Mouse (Mus musculus) adrenal gland, postnatal 10 days (tissue): ENCODE results near the gene Gm28048. TPM values are rescaled to one million over a fixed set of nuclear protein-coding genes. Genes with fewer than 3 reads are reported as not detected.
A peak's percentile ranks its signal among the peaks of the same experiment; 100 is the strongest.

Source experiments
- DNase-seq: peaks from one replicate; pipeline ENCODE4 v3.0.0; 2021; ENCODE audit warnings: mixed read lengths
- total RNA-seq, 2 experiments: library from RNA; stranded (reverse); gene quantifications; 2 replicates each; pipeline ENCODE4 v1.2.3; 2021

The Gm28048 gene
- total RNA-seq, 2 experiments from 2014 or later = 27.1 to 33.0 TPM

DNA sequence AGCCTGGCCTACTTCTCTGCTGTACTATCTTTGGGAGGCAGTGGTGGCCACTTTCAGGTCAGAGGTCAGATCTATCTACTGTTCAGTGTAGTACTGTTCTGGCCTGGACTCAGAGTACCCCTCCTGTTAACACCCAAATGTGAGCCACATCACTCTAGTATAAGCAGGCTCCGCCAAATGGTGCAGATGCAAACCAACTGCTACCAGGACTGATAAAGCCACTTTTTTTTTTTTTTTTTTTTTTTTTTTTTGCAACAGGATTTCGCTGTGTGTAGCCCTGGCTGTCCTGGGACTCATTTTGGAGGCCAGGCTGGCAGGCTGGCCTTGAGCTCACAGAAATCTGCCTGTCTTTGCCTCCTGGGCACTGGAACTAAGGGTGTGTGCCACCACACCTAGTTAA lies 42.9 kb downstream of the Gm28048 start:
- no peak for DNase-seq

DNA sequence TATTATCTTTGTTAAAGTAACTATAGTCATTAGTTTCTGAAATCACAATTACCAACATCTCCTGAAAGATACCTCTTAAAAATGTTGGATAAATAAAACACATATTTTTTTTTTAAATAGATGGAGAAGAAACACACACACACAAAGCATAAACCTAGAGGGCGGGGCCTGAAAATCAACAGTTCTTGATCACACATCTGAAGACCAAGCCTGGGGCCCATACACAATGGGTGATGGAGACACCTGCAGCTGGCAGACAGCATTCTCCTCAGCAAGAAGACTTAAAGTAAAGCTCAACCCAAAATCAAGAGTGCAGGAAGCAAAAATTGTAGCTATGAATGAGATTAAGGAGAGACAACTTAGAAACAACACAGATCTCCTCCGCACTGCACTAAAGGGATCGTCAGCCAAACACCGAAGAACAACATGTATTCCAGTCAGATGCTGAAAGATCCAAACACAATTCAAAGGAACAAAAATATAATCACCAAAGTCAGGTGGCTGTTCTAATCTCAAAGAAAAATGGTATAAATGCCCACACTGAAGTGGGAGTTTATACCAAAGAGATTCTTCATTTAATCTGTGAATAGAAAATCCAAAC lies 44.1 kb downstream of the Gm28048 start:
- DNase-seq = no peak

DNA sequence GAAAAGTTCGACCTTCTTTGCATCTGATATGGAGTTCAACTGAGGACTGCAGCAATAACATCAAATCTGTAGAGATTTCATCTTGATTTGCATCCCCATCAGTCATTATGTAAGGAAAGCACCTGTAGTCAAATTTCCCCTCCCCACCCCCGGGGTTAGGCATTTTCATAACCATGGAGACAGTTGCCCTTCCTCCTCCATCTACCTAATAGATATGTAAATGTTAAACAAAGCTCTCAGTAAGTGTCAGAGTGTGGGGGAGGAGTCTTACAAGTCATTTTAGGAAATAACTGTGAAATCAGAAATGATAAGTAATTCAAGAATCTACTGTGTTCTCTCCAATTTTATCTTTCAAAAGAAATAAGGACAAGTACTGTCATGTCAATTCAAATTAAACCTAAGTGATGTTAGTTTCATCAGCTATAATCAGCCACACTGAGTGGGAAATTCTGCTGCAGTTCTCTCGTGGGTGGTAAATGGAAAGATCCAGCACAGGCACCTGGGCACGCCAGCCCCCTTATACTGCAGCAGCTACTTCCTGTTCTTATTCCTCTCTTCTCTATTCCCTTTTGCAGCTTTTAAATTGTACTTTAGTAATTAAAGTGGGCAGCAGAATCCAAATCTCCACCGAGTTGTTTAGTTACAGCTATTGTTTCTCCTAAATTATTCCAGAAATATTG lies 45.3 kb downstream of the Gm28048 start:
- no peak for DNase-seq

DNA sequence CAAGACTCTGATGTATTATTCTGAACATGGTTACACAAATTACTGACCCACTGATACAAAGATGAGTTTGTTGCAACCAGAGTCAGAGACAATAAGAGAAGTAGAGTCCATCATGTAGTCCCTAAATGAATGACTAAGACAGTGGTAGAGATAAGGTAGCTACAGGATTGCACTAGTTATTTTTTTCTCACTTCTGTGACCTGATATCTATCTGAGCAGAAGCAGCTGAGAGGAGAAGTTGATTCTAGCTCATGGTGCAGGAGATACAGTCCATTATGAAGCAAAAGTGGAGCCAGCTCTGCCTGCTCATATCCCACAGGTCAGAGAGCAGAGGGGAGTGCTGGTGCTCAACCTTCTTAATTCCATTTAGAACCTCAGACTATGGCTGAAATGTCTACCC lies 49.7 kb downstream of the Gm28048 start:
- no peak for DNase-seq

DNA sequence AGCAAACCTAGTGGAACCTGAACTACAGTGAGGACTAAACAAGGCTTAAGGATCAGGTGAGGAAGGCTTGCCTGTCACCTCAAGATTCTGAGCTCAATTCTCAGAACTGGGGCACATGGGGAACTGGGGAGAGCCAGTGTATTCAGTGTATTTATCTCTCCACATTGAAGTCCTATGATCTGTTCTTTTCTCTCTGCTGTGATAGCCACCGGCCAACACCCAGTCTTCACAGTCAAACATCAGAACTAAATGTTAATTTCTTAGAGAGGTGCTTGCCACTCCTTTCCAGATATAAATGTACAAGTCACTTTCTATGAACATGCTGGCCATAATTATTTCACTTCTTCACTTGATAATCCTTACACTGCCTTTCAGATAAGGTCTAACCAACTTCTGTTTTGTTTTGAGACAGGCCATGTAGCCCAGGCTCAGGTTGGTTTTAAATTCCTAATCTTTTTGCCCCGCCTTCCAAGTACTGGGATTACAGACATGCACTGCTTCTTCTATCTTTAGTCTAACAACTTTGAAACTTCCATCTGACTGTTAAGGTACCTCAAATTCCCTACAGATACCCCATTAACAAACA lies 50.5 kb downstream of the Gm28048 start:
- DNase-seq = no peak

DNA sequence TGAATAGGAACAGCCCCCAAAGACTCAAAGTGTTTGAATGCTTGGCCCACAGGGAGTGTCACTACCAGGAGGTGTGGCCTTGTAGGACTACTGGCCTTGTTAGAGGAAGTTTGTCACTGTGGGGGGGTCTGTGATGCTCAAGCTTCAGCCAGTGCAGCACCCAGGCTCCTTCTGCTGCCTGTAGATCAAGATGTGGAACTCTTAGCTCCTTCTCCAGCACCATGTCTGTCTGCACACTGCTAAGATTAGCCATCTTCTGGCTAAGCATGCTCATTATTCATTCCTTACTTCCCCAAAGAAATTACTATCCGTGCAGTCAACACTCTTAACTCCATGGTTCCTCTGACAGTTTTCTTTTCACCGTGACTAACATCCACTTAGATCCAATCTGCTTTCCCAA lies 51.8 kb downstream of the Gm28048 start:
- no peak for DNase-seq

DNA sequence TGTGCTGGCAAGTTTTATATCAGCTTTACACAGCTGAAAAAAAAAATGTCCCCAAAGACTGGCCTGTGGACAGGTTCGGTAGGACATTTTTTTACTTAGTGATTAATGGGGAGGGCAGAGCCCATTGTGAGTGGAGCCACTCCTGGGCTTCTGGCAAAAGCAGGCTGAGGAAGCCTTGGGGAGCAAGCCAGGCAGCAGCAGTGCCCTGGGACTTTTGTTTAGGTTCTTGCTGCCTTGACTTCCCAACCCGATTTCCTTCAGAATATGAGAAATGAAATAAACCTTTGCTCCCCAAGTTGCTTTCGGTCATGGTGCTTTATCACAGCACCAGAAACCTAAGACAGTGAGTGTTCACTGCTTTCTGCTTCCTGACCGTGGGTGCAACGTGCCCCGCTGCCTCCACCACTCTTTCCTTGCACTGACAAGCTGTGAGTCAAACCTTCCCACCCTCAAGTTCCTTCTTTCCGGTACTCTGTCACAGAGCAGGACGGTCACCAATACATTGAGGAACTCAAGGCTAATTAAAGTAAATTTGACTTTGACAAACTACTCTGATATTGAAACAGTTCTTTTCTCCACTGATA lies 53.2 kb downstream of the Gm28048 start:
- peak; percentile 56 for DNase-seq

DNA sequence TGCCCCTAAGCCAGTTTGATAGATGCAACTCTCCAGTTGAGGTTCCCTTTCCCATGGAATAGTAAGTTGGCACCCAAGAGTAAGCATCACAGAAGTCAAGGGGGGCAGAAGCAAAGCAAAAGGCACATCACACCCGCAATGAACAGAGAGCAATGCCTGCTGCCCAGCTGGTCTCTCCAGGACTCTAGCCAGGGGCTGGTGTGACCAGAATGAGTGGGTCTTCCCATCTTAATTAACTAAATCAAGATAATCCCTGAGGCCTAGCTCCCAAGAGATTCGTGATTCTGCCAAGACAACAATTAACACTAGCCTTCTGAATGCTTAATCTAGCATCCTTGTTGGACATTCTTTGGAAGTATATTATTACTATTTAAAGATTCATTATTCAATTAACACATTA lies 58.3 kb downstream of the Gm28048 start:
- no peak for DNase-seq

DNA sequence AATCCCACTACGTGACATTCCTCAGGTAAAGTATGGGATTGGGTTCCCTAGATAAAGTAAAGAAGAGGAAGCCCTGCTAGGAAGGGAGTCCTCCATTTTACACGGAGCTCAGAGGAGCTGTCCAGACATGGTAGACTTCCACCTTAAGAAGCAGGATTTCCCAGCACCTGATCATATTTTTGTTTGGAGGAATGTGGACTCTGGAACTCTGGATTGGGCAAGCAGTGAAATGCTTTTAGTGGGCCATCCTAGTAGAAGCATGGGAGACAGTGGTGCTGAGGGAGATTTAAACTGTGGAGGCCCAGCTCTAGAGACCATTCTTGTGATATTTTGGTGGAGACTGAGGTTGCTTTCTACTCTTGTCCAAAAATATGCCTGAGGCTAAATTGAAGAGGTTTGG lies 59.3 kb downstream of the Gm28048 start:
- DNase-seq = no peak

DNA sequence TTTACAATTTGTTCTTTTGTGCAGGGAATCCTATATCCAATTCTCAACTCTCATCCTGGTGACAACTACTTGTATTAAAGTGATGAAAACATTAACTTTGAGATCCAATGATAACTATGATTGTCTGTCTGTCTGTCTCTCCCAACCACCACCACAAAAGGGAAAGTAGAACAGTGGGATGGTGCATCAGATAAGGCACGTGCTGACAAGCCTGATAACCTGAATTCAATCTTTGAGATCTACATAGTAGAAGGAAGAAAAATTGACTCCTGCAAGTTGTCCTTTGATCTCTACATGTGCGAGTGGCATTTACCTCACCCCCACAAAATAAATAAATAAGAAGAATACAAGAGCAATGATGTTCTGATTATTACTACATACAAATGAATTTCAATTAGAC lies 62.6 kb downstream of the Gm28048 start:
- DNase-seq = no peak

DNA sequence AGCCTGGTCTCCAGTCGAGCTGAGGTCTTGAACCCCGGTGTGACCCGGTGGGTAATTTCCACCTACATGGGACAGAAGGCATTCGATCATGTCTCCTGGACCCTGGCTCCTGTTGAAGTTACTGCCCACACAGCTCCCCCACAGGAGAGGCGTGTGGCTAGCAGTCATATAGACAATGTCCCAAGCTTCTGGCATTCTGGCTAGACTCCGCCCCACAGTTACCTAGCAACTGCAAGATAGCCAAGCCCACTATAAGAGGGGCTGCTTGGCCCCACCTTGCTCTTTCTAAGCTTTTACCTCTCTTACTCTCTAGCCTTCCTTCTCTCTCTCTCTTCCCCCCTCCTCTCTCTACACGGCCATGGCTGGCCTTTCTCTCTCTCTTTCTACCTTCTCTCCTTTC lies 64.1 kb downstream of the Gm28048 start:
- no peak for DNase-seq

DNA sequence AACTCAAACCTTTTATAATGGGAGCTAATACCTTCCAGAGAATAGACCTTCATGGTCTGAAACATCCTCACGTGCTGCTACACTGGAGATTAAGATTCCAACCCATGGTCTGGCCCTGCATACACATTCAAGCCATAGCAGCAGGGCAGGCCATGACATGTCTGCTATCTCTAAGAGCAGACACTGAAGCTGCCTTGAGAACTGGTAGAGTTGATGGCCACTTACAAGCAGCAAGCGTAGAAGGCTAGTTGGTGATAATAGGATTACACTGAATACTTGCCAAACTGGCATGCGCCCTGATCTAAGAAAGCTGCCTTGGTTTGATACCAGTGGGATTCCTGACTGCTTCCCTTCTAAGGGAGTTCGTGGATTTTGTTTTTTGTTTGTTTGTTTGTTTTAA lies 68.1 kb downstream of the Gm28048 start:
- no peak for DNase-seq

DNA sequence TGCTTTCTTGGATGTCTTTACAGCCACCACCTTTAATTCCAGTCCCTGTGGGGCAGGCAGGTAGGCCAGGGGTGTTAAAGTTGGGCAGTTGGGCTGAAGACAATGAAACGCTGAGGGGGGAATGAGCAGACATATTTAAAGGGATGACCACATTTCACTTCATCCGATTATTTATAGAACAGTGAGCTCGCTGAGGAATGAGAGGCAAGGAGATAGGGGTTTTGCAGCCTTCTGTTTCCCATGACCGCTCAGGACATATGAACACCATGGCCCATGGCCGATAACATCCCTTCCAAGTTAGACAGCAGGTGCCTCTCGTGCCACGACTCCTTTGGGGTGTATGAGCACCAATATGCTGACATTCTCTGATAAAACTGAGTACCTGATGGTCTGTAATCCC lies 70.1 kb downstream of the Gm28048 start:
- no peak for DNase-seq

DNA sequence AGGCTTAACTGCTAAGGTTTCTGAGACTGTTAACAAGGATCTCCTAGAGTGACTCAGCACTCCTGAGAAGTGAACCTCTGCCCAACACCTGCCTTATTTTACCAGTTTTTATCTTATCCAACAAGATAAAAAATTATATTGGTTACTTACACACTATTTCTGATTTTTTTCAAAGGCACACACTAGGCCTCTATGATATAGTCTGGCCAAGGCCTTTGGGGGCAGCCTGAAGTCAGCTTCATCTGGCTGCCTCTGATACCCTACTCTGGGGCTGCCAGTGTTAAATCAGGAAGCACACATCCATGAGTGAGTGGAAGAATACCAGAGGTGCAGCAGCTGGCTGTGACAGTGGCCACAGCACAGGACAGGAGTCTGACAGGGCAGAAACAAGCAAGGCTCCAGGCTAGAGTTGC lies 75.4 kb downstream of the Gm28048 start:
- DNase-seq = no peak

DNA sequence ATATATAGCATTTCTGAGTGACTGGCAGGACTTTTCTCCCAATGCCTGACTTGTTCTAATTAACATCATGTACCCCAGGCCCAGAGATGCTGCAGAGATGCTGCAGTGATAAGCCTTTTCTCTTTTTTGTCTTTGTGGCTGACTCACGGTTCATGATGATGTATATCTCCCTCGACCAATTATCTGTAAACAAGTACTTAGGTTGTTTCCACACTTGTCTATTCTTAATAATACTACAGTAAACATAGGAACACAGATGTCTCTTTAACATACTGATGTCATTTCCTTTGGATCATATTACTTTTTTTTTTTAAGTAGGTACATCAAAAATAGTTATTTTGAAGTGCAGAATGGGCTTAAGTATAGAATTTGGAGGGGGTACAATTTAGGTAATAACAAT lies 79.0 kb downstream of the Gm28048 start:
- no peak for DNase-seq

DNA sequence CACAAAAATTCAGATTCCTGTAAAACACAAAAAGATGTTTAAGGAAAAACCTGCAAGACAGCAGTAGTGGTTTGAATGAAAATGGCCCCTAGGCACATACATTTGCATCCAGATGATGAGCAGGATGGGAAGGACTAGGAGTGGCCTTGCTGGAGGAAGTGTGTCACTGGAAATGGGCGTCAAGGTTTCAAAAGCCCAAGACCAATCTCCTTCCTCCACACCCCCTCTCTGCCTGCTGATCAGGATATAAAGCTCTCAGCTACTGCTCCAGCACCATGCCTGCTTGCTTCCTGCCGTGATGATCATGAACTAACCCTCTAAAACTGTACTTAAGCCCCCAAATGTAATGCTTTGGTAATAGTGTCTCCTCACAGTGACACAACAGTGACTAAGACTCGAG lies 81.8 kb downstream of the Gm28048 start:
- DNase-seq = no peak

DNA sequence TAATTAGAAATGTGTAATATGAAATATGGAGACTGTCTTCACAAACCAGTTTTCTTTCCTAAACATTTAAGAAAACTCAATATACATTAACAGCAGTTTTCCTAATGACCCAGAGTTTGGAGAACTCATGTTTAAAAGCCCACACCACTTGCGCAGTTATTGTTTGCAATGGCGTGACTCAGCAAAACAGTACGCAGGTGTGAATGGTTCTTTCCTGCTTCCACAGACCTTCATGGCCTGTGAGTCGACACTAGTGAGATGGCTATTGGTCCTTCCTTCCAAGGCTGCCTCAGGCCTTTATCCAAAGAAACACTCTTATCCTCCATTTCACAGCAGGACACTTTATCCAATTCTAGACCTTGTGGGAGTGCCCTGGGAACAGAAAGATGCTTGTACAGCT lies 84.2 kb downstream of the Gm28048 start:
- no peak for DNase-seq

DNA sequence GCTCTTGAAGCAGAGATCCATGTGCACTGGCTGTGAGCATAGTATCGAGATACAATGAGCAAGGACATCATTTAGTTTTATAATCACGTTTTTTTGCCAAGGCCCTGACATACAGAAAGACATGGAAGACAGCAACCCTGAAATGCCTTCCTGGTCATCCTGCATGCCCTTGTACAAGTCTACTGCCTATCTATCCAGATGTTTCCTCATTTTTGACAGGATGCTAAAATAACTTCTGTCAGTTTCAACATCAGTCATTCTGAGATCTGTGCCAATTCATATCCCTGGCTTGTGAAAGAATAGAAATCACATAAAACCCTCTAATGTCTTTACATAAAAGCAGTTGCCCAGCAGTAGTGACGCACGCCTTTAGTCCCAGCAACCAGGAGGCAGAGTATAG lies 84.8 kb downstream of the Gm28048 start:
- DNase-seq = no peak

DNA sequence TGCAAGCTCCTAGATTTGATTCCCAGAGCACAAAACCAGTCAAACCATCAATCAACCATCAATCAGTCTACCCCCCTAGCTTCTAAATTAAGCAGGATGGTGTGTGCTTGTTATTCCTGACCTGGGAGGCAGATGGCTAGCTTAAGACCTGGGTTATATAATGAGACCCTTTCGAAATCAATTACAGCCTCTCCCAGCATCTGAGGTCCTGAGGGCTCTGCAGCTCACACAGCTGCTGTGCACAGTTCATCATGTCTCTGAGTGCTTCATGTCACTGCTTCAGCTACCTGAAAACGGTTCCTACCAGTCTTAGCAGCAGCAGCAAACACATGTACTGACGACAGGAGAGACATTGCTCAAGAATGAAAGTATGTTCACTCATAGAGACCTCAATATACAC lies 88.8 kb downstream of the Gm28048 start:
- DNase-seq = no peak

DNA sequence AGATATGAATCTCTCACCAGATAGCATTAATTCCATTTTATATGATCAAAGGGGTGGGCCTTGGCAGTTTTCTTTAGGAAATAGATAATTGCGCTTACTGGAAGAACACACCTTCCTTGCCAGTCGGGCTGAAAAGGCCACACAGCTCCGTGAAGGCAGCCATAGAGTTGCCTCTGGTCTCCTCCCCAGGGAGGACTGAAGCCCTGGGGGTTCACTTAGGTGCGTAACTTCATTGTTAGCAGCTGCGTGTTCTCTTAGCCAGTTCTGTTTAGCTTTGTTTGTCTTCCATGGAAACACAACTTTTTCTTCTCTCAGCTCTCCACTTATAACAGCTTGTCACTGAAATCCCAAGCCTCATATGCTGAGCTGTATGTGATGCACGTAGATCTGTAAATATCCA lies 89.4 kb downstream of the Gm28048 start:
- no peak for DNase-seq

DNA sequence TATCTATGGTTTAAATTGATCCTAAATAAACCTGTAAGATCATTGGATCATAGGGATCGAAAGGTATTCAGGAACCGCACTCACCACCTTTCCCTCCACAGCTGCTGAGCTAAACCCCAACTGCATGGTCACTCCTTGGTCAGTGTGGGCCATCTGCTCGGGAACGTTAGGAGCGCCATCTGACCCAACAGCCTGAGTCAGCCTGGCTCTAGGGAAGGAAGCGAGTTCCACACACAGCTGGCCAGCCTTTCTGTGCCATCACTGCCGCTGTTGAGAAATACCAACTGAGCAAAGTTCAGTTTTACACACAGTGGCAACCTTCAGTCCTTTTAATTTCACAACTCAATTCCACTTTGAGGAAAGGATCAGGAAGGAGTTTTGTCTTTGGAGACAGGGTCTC lies 90.0 kb downstream of the Gm28048 start:
- peak; percentile 53 for DNase-seq

DNA sequence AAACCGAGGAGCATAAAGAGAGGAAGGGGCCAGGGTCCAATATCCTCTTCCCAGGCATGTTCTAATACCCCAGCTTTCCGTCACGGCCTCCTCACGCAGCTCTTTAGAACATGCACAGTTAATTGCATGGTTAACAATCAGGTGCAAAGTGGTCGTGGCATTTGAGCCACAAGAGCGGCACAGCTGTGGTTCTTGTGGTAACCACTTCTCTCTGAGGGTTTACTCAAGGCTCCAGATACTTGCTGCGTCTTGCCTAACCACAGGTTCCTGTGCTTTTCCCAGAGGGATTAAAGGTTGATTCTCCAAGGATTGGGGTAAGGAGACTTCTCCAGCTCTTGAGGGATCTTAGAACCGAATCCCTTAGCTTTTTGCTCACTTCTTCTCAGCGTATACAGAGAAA lies 90.6 kb downstream of the Gm28048 start:
- DNase-seq = no peak

DNA sequence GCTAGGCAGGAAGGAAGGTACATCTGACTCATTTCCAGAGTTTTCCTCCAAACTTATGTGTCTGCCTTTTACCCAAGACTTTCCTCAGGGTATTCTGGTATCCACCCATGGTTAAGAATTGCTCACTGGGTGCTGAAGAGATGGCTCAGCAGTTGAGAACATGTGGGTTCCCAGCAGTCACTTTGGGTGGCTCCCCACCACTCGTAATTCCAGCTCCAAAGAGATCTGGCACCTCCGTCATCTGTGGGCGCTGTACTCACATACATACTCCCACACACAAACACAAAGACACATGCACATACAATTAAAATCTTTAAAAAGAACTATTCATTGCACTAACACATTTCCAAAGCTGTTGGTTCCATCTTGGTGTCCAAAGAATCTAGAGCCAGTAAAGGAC lies 92.7 kb downstream of the Gm28048 start:
- DNase-seq = no peak

DNA sequence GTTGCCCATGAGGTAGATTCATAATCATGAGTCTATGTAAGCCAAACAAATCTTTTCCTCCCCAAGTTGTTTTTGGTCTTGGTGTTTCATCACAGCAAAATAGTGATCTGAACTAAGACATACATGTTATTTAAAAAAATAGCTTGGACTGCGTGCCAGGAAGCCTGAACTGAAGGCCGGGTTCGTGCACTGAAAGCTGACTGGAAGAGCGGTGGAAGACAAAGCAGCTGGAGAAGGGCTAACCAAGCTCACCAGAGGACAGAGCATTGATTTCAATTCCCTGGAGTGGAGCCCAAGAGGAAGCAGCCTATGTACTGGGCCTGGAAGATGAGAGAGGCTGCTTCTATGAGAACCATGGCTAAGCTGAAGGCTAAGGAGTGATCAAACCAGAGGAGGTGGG lies 94.9 kb downstream of the Gm28048 start:
- DNase-seq = no peak
